Mouse (Mus musculus) limb, embryonic 12.5 days (tissue): ENCODE measurements around the gene Nf2. TPM values are rescaled to one million over a fixed set of nuclear protein-coding genes. Genes with fewer than 3 reads are reported as not detected.
"Not testable (repeated sequence)": the region's sequence is repeated elsewhere in the genome, so short reads cannot be mapped to it uniquely, and the experiment has no call there.

Source experiments
- ATAC-seq: fragments of 200-750 bp; cut with Nextera tagmentation; 2 replicates; pipeline ENCODE4 v1.8.0; 2017; ENCODE audit warnings: low read depth, moderate TSS enrichment; ENCODE audit not compliant: insufficient number of reproducible peaks, insufficient read depth, low FRiP score, low TSS enrichment
- H3K27ac ChIP-seq: fragments of 300-500 bp; sonication (generic); 2 replicates; pipeline ENCODE4 v1.5.1; 2016; ENCODE audit warnings: mild to moderate bottlenecking, moderate library complexity
- H3K27me3 ChIP-seq: fragments of 300-500 bp; sonication (generic); 2 replicates; pipeline ENCODE4 v1.6.1; 2016; ENCODE audit warnings: mild to moderate bottlenecking, moderate library complexity
- H3K36me3 ChIP-seq: fragments of 300-500 bp; sonication (generic); 2 replicates; pipeline ENCODE4 v1.6.1; 2016; ENCODE audit warnings: mild to moderate bottlenecking, moderate library complexity
- H3K4me1 ChIP-seq: fragments of 300-500 bp; sonication (generic); replicated peaks from 2 replicates; pipeline ENCODE4 v1.6.1; 2016
- H3K4me2 ChIP-seq: fragments of 300-500 bp; sonication (generic); 2 replicates; pipeline ENCODE4 v1.6.1; 2016; ENCODE audit warnings: mild to moderate bottlenecking, moderate library complexity
- H3K4me3 ChIP-seq: fragments of 300-500 bp; sonication (generic); replicated peaks from 2 replicates; pipeline ENCODE4 v1.5.1; 2016; ENCODE audit warnings: mild to moderate bottlenecking
- H3K9ac ChIP-seq: fragments of 300-500 bp; sonication (generic); replicated peaks from 2 replicates; pipeline ENCODE4 v1.6.1; 2016; ENCODE audit warnings: mild to moderate bottlenecking, moderate library complexity
- H3K9me3 ChIP-seq: fragments of 300-500 bp; sonication (generic); 2 replicates; pipeline ENCODE4 v1.6.1; 2016; ENCODE audit warnings: mild to moderate bottlenecking, moderate library complexity
- WGBS: fragments of 180-500 bp; shearing (Covaris S2); methylation state at CpG from one replicate; pipeline ENCODE4 v1.1.7; 2016; 5-methylcytosine and 5-hydroxymethylcytosine counted together
- polyA plus RNA-seq: library from polyadenylated mRNA; unstranded; fragments of >200 nt; fragmentation: Nextera tagmentation; extraction: Ambion mirVana; gene quantifications from 2 replicates; pipeline ENCODE4 v1.2.1, GENCODE M21; 2016

Gene Nf2
- polyA plus RNA-seq, 1 experiment from 2014 or later: 59.8 TPM

GRCm38 (mm10) chr11:4836755-4837154 lies 12.6 kb downstream of the Nf2 start:
- no peak overlapping the region for H3K9ac ChIP-seq
- no peaks in the 10 kb centered on the region for H3K36me3 ChIP-seq
- H3K27me3 ChIP-seq: no peaks in the 10 kb centered on the region
- H3K9me3 ChIP-seq: no peaks in the 10 kb centered on the region
- no peaks in the 10 kb centered on the region for H3K4me1 ChIP-seq
- 71% methylated on average over 6 of the region's 6 CpGs for WGBS
- H3K4me3 ChIP-seq: no peak overlapping the region
- ATAC-seq: no peak
- H3K4me2 ChIP-seq: no peak overlapping the region
- H3K27ac ChIP-seq: no peak overlapping the region

- no peaks in the 10 kb centered on the region for H3K9me3 ChIP-seq
- no peaks in the 10 kb centered on the region for H3K4me1 ChIP-seq
- H3K27me3 ChIP-seq: no peaks in the 10 kb centered on the region
- ATAC-seq: no peak
- WGBS: 82% methylated on average over 6 of the region's 6 CpGs
- no peak overlapping the region for H3K9ac ChIP-seq
- H3K36me3 ChIP-seq: no peaks in the 10 kb centered on the region
- H3K4me2 ChIP-seq: no peak overlapping the region
- H3K27ac ChIP-seq: no peak overlapping the region
- H3K4me3 ChIP-seq: no peak overlapping the region
Measured at GRCm38 (mm10) chr11:4835436-4835835, 13.9 kb downstream of the Nf2 start.

DNA sequence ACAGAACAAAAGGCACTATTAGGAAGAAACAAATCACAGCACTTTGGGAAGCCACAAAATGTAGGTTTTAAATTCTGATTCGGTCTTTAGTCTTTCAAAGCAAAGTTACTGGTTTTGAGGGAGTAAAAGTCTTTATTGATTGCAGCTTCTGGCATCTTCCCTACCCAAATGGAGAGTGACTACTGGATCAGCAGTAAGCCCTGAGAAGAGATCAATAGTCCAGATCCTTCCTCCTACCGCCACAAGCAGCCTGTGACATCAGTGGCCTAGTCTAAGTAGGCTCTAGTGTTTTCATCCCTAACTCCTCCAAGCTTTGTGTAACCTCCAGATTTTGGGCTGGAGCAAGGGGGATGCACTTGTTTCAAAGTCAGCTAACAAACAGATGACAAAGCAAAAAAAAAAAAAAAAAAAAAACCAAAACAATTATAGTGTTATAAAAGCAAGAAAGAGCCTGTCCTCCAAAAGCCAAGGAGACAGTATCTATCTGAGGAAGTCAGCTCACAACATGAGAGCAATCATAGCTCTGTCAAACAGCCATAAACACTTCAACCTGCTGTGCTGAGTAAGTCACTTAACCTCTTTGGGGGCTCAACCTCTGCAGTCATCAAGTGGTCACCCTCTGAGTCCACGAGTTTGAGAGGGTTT lies 15.9 kb downstream of the Nf2 start:
- no peaks in the 10 kb centered on the region for H3K9me3 ChIP-seq
- WGBS: 76% methylated on average over 3 of the region's 3 CpGs
- H3K4me3 ChIP-seq: no peak overlapping the region
- no peaks in the 10 kb centered on the region for H3K27me3 ChIP-seq
- no peak overlapping the region for H3K27ac ChIP-seq
- no peaks in the 10 kb centered on the region for H3K4me1 ChIP-seq
- H3K4me2 ChIP-seq: no peak overlapping the region
- no peak for ATAC-seq
- no peak overlapping the region for H3K9ac ChIP-seq
- peaks cover 8% of the 10 kb centered on the region; the same call in 1 of the 2 replicates for H3K36me3 ChIP-seq

DNA sequence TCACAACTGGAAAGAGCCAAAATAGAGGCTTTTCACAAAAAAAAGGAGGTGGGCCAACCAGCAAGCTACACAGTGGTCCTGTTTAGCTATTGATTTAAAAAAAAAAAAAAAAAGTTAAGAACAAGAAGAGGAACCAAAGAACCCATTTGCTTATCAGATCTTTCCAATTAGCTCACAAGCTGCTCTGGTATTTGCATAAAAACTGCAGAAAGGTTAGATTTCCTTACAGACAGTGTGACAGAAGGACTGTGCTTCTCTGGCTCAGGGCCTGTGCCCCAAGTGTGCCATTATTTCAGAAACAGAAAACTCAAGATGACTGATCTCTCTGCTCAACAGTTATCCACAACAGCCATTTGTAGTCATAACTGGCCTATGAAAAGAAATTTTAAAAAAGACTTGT lies 18.3 kb downstream of the Nf2 start:
- H3K4me3 ChIP-seq: no peak overlapping the region
- H3K4me2 ChIP-seq: no peak overlapping the region
- no peak for ATAC-seq
- H3K4me1 ChIP-seq: no peaks in the 10 kb centered on the region
- H3K27me3 ChIP-seq: no peaks in the 10 kb centered on the region
- H3K9ac ChIP-seq: no peak overlapping the region
- no peaks in the 10 kb centered on the region for H3K9me3 ChIP-seq
- peaks cover 8% of the 10 kb centered on the region; the same call in 1 of the 2 replicates for H3K36me3 ChIP-seq
- no peak overlapping the region for H3K27ac ChIP-seq

DNA sequence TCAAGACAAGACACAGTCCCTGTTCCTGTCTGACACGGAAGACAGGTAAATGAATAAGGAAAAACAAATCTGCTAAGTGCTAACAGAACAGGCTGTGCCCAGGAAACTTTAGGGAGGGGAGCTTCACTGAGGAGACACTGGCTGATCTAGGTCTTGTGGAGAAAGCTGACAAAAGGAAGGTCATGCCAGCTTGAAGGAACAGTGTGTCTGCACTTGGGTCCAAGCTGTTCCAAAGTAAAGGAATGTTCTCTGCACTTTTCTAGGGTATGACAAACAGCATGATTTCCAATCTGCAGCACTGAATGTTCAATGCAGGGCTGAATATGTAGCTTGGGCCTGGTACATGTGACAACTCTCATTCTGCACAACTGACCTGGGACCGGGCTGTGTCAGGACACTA lies 21.4 kb downstream of the Nf2 start:
- 80% methylated on average over 2 of the region's 2 CpGs for WGBS
- Histone ChIP-seq H3K9me3 (no peaks in the 10 kb centered on the region), H3K9ac (no peak overlapping the region), H3K36me3 (peaks cover 8% of the 10 kb centered on the region; the same call in 1 of the 2 replicates), H3K27me3 (no peaks in the 10 kb centered on the region), H3K4me3 (no peak overlapping the region), H3K27ac (no peak overlapping the region), H3K4me2 (no peak overlapping the region), H3K4me1 (no peaks in the 10 kb centered on the region)
- no peak for ATAC-seq

GRCm38 (mm10) chr11:4827340-4827739 lies 22.0 kb downstream of the Nf2 start:
- Histone ChIP-seq H3K9ac (no peak overlapping the region), H3K4me1 (no peaks in the 10 kb centered on the region; the same call in 1 of the 2 replicates), H3K4me2 (no peak overlapping the region), H3K27ac (no peak overlapping the region), H3K27me3 (no peaks in the 10 kb centered on the region), H3K9me3 (no peaks in the 10 kb centered on the region), H3K36me3 (peaks cover 8% of the 10 kb centered on the region; the same call in 1 of the 2 replicates), H3K4me3 (no peak overlapping the region)
- no peak for ATAC-seq

- H3K4me1 ChIP-seq: peaks cover 6% of the 10 kb centered on the region
- no peaks in the 10 kb centered on the region for H3K27me3 ChIP-seq
- 94% methylated on average over 3 of the region's 3 CpGs for WGBS
- H3K4me2 ChIP-seq: no peak overlapping the region
- no peak overlapping the region for H3K9ac ChIP-seq
- H3K36me3 ChIP-seq: peaks cover 8% of the 10 kb centered on the region; the same call in 1 of the 2 replicates
- ATAC-seq: no peak
- no peak overlapping the region for H3K27ac ChIP-seq
- H3K9me3 ChIP-seq: no peaks in the 10 kb centered on the region
- H3K4me3 ChIP-seq: no peak overlapping the region
Measured at GRCm38 (mm10) chr11:4826152-4826778, 23.1 kb downstream of the Nf2 start.

DNA sequence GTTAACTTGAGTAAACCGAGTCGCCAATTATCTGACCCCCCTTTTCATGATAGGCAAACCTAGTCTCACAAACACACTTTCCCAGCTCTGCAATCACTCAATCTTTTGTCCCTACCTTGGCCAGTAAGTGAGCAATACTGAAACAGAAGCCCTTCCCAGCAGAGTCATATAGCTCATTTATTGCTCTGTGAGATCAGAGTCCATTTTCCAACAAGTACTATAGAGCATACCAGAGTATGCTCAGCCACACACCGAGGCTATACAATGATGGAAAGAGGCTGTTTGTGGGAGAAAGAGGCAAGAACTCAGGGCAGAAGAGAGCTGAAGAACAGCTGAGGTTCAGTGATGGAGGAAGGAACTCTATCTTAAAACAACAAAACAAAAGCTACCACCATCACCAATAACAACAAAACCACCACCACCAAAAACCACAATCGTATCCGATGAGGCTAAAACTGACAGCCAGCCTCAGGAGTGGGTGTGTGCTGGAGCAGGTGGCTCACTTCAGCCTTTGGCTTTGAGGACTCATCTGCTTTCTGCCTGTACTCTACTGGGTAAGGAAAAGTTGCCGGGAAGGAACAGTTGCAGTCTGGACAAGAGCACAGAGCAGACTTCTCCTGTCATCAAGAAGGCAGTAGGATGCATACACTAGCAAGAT lies 25.6 kb downstream of the Nf2 start:
- Histone ChIP-seq H3K27ac (no peak overlapping the region), H3K27me3 (no peaks in the 10 kb centered on the region), H3K4me2 (no peak overlapping the region), H3K9ac (no peak overlapping the region), H3K4me1 (peaks cover 6% of the 10 kb centered on the region), H3K36me3 (peaks cover 11% of the 10 kb centered on the region), H3K4me3 (no peak overlapping the region), H3K9me3 (no peaks in the 10 kb centered on the region)
- WGBS: 94% methylated on average over 6 of the region's 6 CpGs
- ATAC-seq: no peak

DNA sequence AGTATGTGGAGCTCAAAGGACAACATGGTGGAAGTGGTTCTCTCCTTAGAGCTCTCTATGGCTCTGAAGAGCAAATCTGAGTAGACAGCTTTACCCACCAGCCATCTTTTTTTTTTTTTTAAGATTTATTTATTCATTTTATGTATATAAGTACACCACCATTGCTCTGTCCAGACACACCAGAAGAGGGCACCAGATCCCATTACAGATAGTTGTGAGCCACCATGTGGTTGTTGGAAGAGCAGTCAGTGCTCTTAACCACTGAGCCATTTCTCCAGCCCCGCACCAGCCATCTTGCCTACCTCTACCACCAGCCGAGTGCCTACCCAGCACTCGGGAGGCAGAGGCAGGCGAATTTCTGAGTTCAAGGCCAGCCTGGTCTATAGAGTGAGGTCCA lies 26.9 kb downstream of the Nf2 start:
- H3K4me2 ChIP-seq, H3K4me1 ChIP-seq, H3K4me3 ChIP-seq, H3K9me3 ChIP-seq, H3K27me3 ChIP-seq, ATAC-seq, H3K9ac ChIP-seq, H3K27ac ChIP-seq: not testable (repeated sequence)
- H3K36me3 ChIP-seq: peaks cover 18% of the 10 kb centered on the region
- 90% methylated on average over 4 of the region's 4 CpGs for WGBS

- no peaks in the 10 kb centered on the region for H3K9me3 ChIP-seq
- peaks cover 10% of the 10 kb centered on the region for H3K4me1 ChIP-seq
- H3K36me3 ChIP-seq: peaks cover 18% of the 10 kb centered on the region
- 33% methylated on average over 7 of the region's 7 CpGs for WGBS
- H3K27me3 ChIP-seq: no peaks in the 10 kb centered on the region
- no peak overlapping the region for H3K4me3 ChIP-seq
- ATAC-seq: no peak
- H3K9ac ChIP-seq: no peak overlapping the region
- no peak overlapping the region for H3K4me2 ChIP-seq
- no peak overlapping the region for H3K27ac ChIP-seq
Measured at GRCm38 (mm10) chr11:4821492-4822445, 27.6 kb downstream of the Nf2 start.
